Mouse (Mus musculus) liver, embryonic 14.5 days (tissue): Measurements from ENCODE around the gene Tmprss11f. TPM values are rescaled to one million over a fixed set of nuclear protein-coding genes. Genes with fewer than 3 reads are reported as not detected.
A peak's percentile ranks its signal among the peaks of the same experiment; 100 is the strongest.
"Not testable (repeated sequence)": the region's sequence is repeated elsewhere in the genome, so short reads cannot be mapped to it uniquely, and the experiment has no call there.

ENCODE experiments used
- ATAC-seq: fragments of 200-750 bp; cut with Nextera tagmentation; 2 replicates; pipeline ENCODE4 v1.8.0; 2017; ENCODE audit warnings: moderate number of reproducible peaks, mild to moderate bottlenecking, moderate library complexity; ENCODE audit not compliant: insufficient read depth
- DNase-seq, 3 experiments: peaks; one replicate each; pipeline ENCODE4 v3.0.0-alpha.2; 2012 to 2013; ENCODE audit warnings: low read depth in 3 of 3, low spot score in 3 of 3
- H3K27ac ChIP-seq: fragments of 300-500 bp; sonication (generic); 2 replicates; pipeline ENCODE4 v1.5.1; 2014; ENCODE audit warnings: moderate library complexity, mild to moderate bottlenecking, control low read depth, inconsistent platforms
- H3K27me3 ChIP-seq: fragments of 300-500 bp; sonication (generic); 2 replicates; pipeline ENCODE4 v1.6.1; 2014; ENCODE audit warnings: mild to moderate bottlenecking, low read length, moderate library complexity; ENCODE audit not compliant: control insufficient read depth, insufficient read depth
- H3K36me3 ChIP-seq: fragments of 300-500 bp; sonication (generic); replicated peaks from 2 replicates; pipeline ENCODE4 v1.6.1; 2014; ENCODE audit warnings: low read depth; ENCODE audit not compliant: control insufficient read depth, insufficient read depth
- H3K4me1 ChIP-seq, 2 experiments: fragments of 200-500 bp in 1 of 2; fragments of 300-500 bp in 1 of 2; sonication (generic) in 1 of 2; replicated peaks; 2 replicates each; pipeline ENCODE4 v1.6.1; 2012 to 2014; ENCODE audit warnings: antibody characterized with exemption in 1 of 2, inconsistent platforms in 1 of 2, low read length in 1 of 2; ENCODE audit not compliant: control insufficient read depth in 2 of 2, insufficient read depth in 2 of 2
- H3K4me2 ChIP-seq: fragments of 300-500 bp; sonication (generic); 2 replicates; pipeline ENCODE4 v1.6.1; 2014; ENCODE audit warnings: low read depth, mild to moderate bottlenecking, control low read depth, moderate library complexity
- H3K4me3 ChIP-seq, 2 experiments: fragments of 200-500 bp in 1 of 2; fragments of 300-500 bp in 1 of 2; sonication (generic) in 1 of 2; 2 replicates each; pipeline ENCODE4 v1.5.1; 2012 to 2014; ENCODE audit warnings: low read depth in 2 of 2, low read length in 2 of 2, mild to moderate bottlenecking in 2 of 2, control low read depth in 1 of 2, inconsistent platforms in 1 of 2, moderate library complexity in 1 of 2; ENCODE audit not compliant: insufficient read depth in 1 of 2
- H3K9ac ChIP-seq: fragments of 300-500 bp; sonication (generic); replicated peaks from 2 replicates; pipeline ENCODE4 v1.6.1; 2014; ENCODE audit warnings: mild to moderate bottlenecking, control low read depth, moderate library complexity
- H3K9me3 ChIP-seq: fragments of 300-500 bp; sonication (generic); 2 replicates; pipeline ENCODE4 v1.6.1; 2016; ENCODE audit warnings: low read length, mixed read lengths; ENCODE audit not compliant: control insufficient read depth
- CTCF ChIP-seq: IDR thresholded peaks from 2 replicates; pipeline ENCODE4 v1.5.1; 2016; ENCODE audit warnings: antibody characterized with exemption, low read depth, control low read depth
- EP300 ChIP-seq: IDR thresholded peaks from 2 replicates; pipeline ENCODE4 v1.6.1; 2016; ENCODE audit warnings: antibody characterized with exemption, low read depth
- WGBS: fragments of 180-500 bp; shearing (Covaris S2); extraction: QIAGEN DNeasy Blood & Tissue Kit; methylation state at CpG from one replicate; pipeline ENCODE4 v1.1.7; 2014; ENCODE audit not compliant: insufficient replicate concordance; 5-methylcytosine and 5-hydroxymethylcytosine counted together
- polyA plus RNA-seq, 2 experiments: library from polyadenylated mRNA; depleted of rRNA in 1 of 2; stranded (reverse) in 1 of 2; unstranded in 1 of 2; fragments of >200 nt; fragmentation: Nextera tagmentation in 1 of 2; extraction: Ambion mirVana in 1 of 2; gene quantifications; 2 replicates each; pipeline versions ENCODE4 v1.2.1 to v1.2.3; 2012 to 2014

The Tmprss11f gene
- polyA plus RNA-seq, 2 experiments, result not detected

GRCm38 (mm10) chr5:86621778-86622177, 10.4 kb downstream of the Tmprss11f start:
- Histone ChIP-seq H3K4me2 (no peak overlapping the region), H3K9me3 (no peaks in the 10 kb centered on the region), H3K27ac (no peak overlapping the region), H3K4me3 (no peak overlapping the region), H3K4me1 (no peaks in the 10 kb centered on the region), H3K9ac (no peak overlapping the region), H3K36me3 (no peaks in the 10 kb centered on the region), H3K27me3 (no peaks in the 10 kb centered on the region)
- 50% methylated on average over 1 of the region's 1 CpGs for WGBS
- TF ChIP-seq EP300 (no peak), CTCF (no peak)
- ATAC-seq, result no peak
- no peak for DNase-seq

DNA sequence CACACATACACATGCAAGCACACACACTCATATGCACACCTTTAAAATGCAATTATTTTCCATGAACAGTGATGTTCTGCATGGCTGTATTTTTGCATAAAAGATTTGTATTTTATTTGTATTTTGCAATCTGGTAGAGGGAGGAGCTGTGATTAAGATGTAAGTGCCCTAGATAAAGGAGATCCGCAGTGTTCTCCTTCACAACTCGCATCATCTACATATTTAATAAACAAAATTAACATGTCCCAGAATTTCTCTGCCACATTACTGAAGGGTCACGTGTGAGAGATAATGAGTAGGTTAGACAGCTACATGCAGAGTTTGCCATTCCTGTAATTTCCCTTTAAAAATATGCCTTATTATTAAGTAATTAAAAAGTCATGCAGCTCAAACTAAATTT, 46.3 kb downstream of the Tmprss11f start:
- no peak overlapping the region for H3K27ac ChIP-seq
- 63% methylated on average over 3 of the region's 3 CpGs for WGBS
- H3K9ac ChIP-seq, result no peak overlapping the region
- no peak for DNase-seq
- H3K36me3 ChIP-seq, result no peaks in the 10 kb centered on the region
- no peaks in the 10 kb centered on the region for H3K9me3 ChIP-seq
- H3K4me1 ChIP-seq, result no peaks in the 10 kb centered on the region
- H3K4me3 ChIP-seq, result no peak overlapping the region
- TF ChIP-seq EP300, result no peak
- TF ChIP-seq CTCF, result no peak
- ATAC-seq, result no peak
- H3K4me2 ChIP-seq, result no peak overlapping the region
- H3K27me3 ChIP-seq, result no peaks in the 10 kb centered on the region

DNA sequence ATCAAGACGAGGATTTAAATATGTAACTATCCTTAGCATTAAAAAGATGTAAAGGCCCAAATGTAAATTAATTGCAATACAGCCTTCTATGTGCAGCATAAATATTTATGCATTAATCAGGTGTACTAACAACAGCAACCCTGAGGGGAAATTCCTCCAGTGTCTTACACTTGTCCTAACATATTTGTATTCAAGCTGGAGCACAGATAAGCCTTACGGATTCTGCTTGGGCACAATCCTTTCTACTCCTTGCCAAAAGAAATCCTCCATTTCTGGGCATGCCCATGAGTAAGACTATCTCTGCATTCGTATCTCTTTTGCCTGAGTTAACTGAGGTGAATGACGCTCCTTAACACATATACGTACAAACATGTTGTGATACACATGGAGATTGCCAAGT, 49.6 kb downstream of the Tmprss11f start:
- Histone ChIP-seq H3K27me3 (no peaks in the 10 kb centered on the region), H3K9ac (no peak overlapping the region), H3K36me3 (no peaks in the 10 kb centered on the region), H3K27ac (no peak overlapping the region), H3K4me1 (no peaks in the 10 kb centered on the region), H3K4me3 (no peak overlapping the region), H3K4me2 (no peak overlapping the region), H3K9me3 (no peaks in the 10 kb centered on the region)
- 67% methylated on average over 5 of the region's 5 CpGs for WGBS
- TF ChIP-seq CTCF (no peak), EP300 (no peak)
- ATAC-seq (no peak), DNase-seq (no peak)

- 64% methylated on average over 5 of the region's 5 CpGs for WGBS
- DNase-seq (no peak), ATAC-seq (no peak)
- TF ChIP-seq EP300, result no peak
- TF ChIP-seq CTCF, result no peak
- H3K9ac ChIP-seq, result no peak overlapping the region
- H3K27ac ChIP-seq, result no peak overlapping the region
- H3K4me3 ChIP-seq, result no peak overlapping the region
- H3K27me3 ChIP-seq, result no peaks in the 10 kb centered on the region
- H3K36me3 ChIP-seq, result no peaks in the 10 kb centered on the region
- no peaks in the 10 kb centered on the region for H3K4me1 ChIP-seq
- no peak overlapping the region for H3K4me2 ChIP-seq
- no peaks in the 10 kb centered on the region for H3K9me3 ChIP-seq
Observed at GRCm38 (mm10) chr5:86581998-86582397, 50.2 kb downstream of the Tmprss11f start.

- not testable (repeated sequence) for H3K9me3 ChIP-seq, H3K27me3 ChIP-seq, H3K4me3 ChIP-seq, ATAC-seq, H3K27ac ChIP-seq, H3K36me3 ChIP-seq, H3K4me1 ChIP-seq, H3K4me2 ChIP-seq, H3K9ac ChIP-seq
- WGBS, result 64% methylated on average over 8 of the region's 8 CpGs
- DNase-seq, result peak in 1 of 3 experiments; percentile 3
Observed at GRCm38 (mm10) chr5:86578761-86579160, 53.5 kb downstream of the Tmprss11f start.

- WGBS, result 61% methylated on average over 2 of the region's 2 CpGs
- no peak overlapping the region for H3K27ac ChIP-seq
- H3K27me3 ChIP-seq, result no peaks in the 10 kb centered on the region
- H3K4me1 ChIP-seq, result no peaks in the 10 kb centered on the region
- no peak overlapping the region for H3K4me2 ChIP-seq
- no peaks in the 10 kb centered on the region for H3K36me3 ChIP-seq
- DNase-seq (no peak), ATAC-seq (no peak)
- H3K9me3 ChIP-seq, result no peaks in the 10 kb centered on the region
- no peak overlapping the region for H3K9ac ChIP-seq
- no peak overlapping the region for H3K4me3 ChIP-seq
- TF ChIP-seq CTCF, result no peak
Observed at GRCm38 (mm10) chr5:86546693-86547092, 85.5 kb downstream of the Tmprss11f start.
